Mouse (Mus musculus) spleen, postnatal 36 days (tissue): ENCODE data around the gene Smg6.

Experiments used
- DNase-seq, 2 experiments: peaks; one replicate each; pipeline ENCODE4 v3.0.0; 2022; ENCODE audit warnings: low spot score in 2 of 2, mixed read lengths in 1 of 2

Gene Smg6

DNA sequence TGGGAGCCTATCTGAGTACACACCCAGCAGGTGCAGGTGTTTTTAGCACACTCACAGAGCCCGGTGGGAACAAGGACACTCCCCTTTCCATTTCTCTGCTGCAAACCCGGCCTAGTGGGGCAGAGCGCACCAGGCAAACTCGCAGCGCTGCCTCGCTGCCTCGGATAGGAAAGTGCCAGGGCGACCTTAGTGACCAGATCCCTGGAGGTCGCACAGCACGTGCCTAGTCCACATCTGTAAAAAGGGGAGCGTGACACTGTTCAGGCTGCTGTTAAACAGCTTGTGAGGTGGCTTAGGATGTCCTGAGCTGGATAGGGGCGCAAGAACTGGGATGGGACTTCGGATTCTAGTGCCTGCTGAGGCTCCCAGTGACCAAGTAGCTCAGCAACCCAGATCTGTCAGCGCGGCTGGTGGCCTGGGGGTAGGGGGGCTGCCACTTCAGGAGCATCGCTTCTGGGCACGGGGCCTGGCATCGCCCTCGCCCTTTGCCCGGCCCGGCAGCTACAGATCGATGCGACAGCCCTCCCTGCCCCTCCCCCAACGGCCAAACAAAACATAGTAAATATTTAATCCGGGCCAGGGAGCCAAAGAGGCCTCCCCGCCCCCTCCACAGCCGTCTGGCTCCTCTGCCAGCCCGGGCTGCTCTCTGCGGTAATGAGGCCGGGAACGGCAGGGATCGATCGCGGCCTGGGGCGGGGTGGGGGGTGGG, 287.9 kb downstream of the Smg6 start:
- DNase-seq = no peak
